Mouse (Mus musculus): ENCODE measurements around the gene Proser1. TPM values are rescaled to one million over a fixed set of nuclear protein-coding genes. Genes with fewer than 3 reads are reported as not detected.

Gene Proser1
- 12.4 and 17.6 TPM in 2 replicates for polyA plus RNA-seq (2014; fragmentation: Nextera tagmentation; extraction: Ambion mirVana)

- peak within 1 kb of the TSS; percentile 93 for H3K9ac ChIP-seq (ENCODE audit: low read depth, low read length)
- ATAC-seq (replicated peaks; ENCODE audit: insufficient number of reproducible peaks, low FRiP score, low TSS enrichment), result peak; percentile 94
- peaks cover 17% of the 10 kb centered on the region for H3K4me1 ChIP-seq (ENCODE audit: control insufficient read depth, insufficient read depth, low read length)
- H3K36me3 ChIP-seq (ENCODE audit: control insufficient read depth, insufficient read depth, low read length), result peaks cover 2% of the 10 kb centered on the region; the same call in 1 of the 2 replicates
- H3K4me3 ChIP-seq (ENCODE audit: low read depth, low read length), result peak within 1 kb of the TSS; percentile 96
- H3K9me3 ChIP-seq (replicated peaks; ENCODE audit: control insufficient read depth, low read length), result no peaks in the 10 kb centered on the region
- peak within 1 kb of the TSS; percentile 66 for H3K4me2 ChIP-seq
- under 1% methylated on average over 52 of the region's 52 CpGs for WGBS (ENCODE audit: insufficient replicate concordance)
- no peaks in the 10 kb centered on the region for H3K27me3 ChIP-seq (ENCODE audit: control insufficient read depth, insufficient read depth, low read length)
- peak within 1 kb of the TSS; percentile 73 for H3K27ac ChIP-seq (ENCODE audit: low read depth, low read length)
These were observed at the start of gene Proser1, which contains the start of gene Nhlrc3 for GRCm38 (mm10) chr3:53463046-53463764. Proser1 (plus strand) TSS chr3:53463666. Nhlrc3 (minus strand) TSS chr3:53463332.

GRCm38 (mm10) chr3:53413959-53414358 lies 49.5 kb upstream of the Proser1 start:
- Histone ChIP-seq H3K4me1 (ENCODE audit: control insufficient read depth, insufficient read depth, low read length) (peaks cover 5% of the 10 kb centered on the region), H3K9ac (ENCODE audit: low read depth, low read length) (no peak overlapping the region), H3K4me3 (ENCODE audit: low read depth, low read length) (no peak overlapping the region), H3K9me3 (replicated peaks; ENCODE audit: control insufficient read depth, low read length) (no peaks in the 10 kb centered on the region), H3K4me2 (no peak overlapping the region), H3K27ac (ENCODE audit: low read depth, low read length) (no peak overlapping the region), H3K36me3 (ENCODE audit: control insufficient read depth, insufficient read depth, low read length) (no peaks in the 10 kb centered on the region), H3K27me3 (ENCODE audit: control insufficient read depth, insufficient read depth, low read length) (no peaks in the 10 kb centered on the region)
- no peak for ATAC-seq (replicated peaks; ENCODE audit: insufficient number of reproducible peaks, low FRiP score, low TSS enrichment)
- 61% methylated on average over 3 of the region's 3 CpGs for WGBS (ENCODE audit: insufficient replicate concordance)

GRCm38 (mm10) chr3:53416036-53416506 lies 47.4 kb upstream of the Proser1 start:
- 0 out of 2 replicates have a peak overlapping the region, but pooled peaks have one; percentile 29 for H3K27ac ChIP-seq (ENCODE audit: low read depth, low read length)
- no peak for ATAC-seq (replicated peaks; ENCODE audit: insufficient number of reproducible peaks, low FRiP score, low TSS enrichment)

GRCm38 (mm10) chr3:53417701-53418100 lies 45.8 kb upstream of the Proser1 start:
- Histone ChIP-seq H3K27me3 (ENCODE audit: control insufficient read depth, insufficient read depth, low read length) (no peaks in the 10 kb centered on the region), H3K9me3 (replicated peaks; ENCODE audit: control insufficient read depth, low read length) (no peaks in the 10 kb centered on the region), H3K36me3 (ENCODE audit: control insufficient read depth, insufficient read depth, low read length) (no peaks in the 10 kb centered on the region), H3K4me3 (ENCODE audit: low read depth, low read length) (no peak overlapping the region), H3K27ac (ENCODE audit: low read depth, low read length) (no peak overlapping the region), H3K9ac (ENCODE audit: low read depth, low read length) (no peak overlapping the region), H3K4me1 (ENCODE audit: control insufficient read depth, insufficient read depth, low read length) (peaks cover 7% of the 10 kb centered on the region), H3K4me2 (no peak overlapping the region)
- ATAC-seq (replicated peaks; ENCODE audit: insufficient number of reproducible peaks, low FRiP score, low TSS enrichment), result no peak
- WGBS (ENCODE audit: insufficient replicate concordance), result 78% methylated on average over 7 of the region's 7 CpGs

More at GRCm38 (mm10) chr3:53416036-53416506, 47.4 kb upstream of the Proser1 start:
- no peaks in the 10 kb centered on the region for H3K27me3 ChIP-seq (ENCODE audit: control insufficient read depth, insufficient read depth, low read length)
- H3K4me2 ChIP-seq, result no peak overlapping the region
- no peak overlapping the region for H3K9ac ChIP-seq (ENCODE audit: low read depth, low read length)
- H3K9me3 ChIP-seq (replicated peaks; ENCODE audit: control insufficient read depth, low read length), result no peaks in the 10 kb centered on the region
- no peaks in the 10 kb centered on the region for H3K36me3 ChIP-seq (ENCODE audit: control insufficient read depth, insufficient read depth, low read length)
- no peak overlapping the region for H3K4me3 ChIP-seq (ENCODE audit: low read depth, low read length)
- peaks cover 5% of the 10 kb centered on the region for H3K4me1 ChIP-seq (ENCODE audit: control insufficient read depth, insufficient read depth, low read length)
- 55% methylated on average over 5 of the region's 5 CpGs for WGBS (ENCODE audit: insufficient replicate concordance)

GRCm38 (mm10) chr3:53421656-53422055 lies 41.8 kb upstream of the Proser1 start:
- H3K4me1 ChIP-seq (ENCODE audit: control insufficient read depth, insufficient read depth, low read length), result peaks cover 4% of the 10 kb centered on the region; the same call in 1 of the 2 replicates
- no peaks in the 10 kb centered on the region for H3K36me3 ChIP-seq (ENCODE audit: control insufficient read depth, insufficient read depth, low read length)
- no peaks in the 10 kb centered on the region for H3K27me3 ChIP-seq (ENCODE audit: control insufficient read depth, insufficient read depth, low read length)
- H3K27ac ChIP-seq (ENCODE audit: low read depth, low read length), result no peak overlapping the region
- no peak overlapping the region for H3K4me3 ChIP-seq (ENCODE audit: low read depth, low read length)
- no peak overlapping the region for H3K9ac ChIP-seq (ENCODE audit: low read depth, low read length)
- H3K9me3 ChIP-seq (replicated peaks; ENCODE audit: control insufficient read depth, low read length), result no peaks in the 10 kb centered on the region
- WGBS (ENCODE audit: insufficient replicate concordance), result 84% methylated on average over 12 of the region's 12 CpGs
- H3K4me2 ChIP-seq, result no peak overlapping the region
- ATAC-seq (replicated peaks; ENCODE audit: insufficient number of reproducible peaks, low FRiP score, low TSS enrichment), result no peak

- ATAC-seq (replicated peaks; ENCODE audit: insufficient number of reproducible peaks, low FRiP score, low TSS enrichment), result no peak
- H3K27me3 ChIP-seq (ENCODE audit: control insufficient read depth, insufficient read depth, low read length), result no peaks in the 10 kb centered on the region
- peaks cover 4% of the 10 kb centered on the region; the same call in 1 of the 2 replicates for H3K4me1 ChIP-seq (ENCODE audit: control insufficient read depth, insufficient read depth, low read length)
- H3K4me3 ChIP-seq (ENCODE audit: low read depth, low read length), result no peak overlapping the region
- no peaks in the 10 kb centered on the region for H3K36me3 ChIP-seq (ENCODE audit: control insufficient read depth, insufficient read depth, low read length)
- 42% methylated on average over 1 of the region's 1 CpGs for WGBS (ENCODE audit: insufficient replicate concordance)
- H3K9ac ChIP-seq (ENCODE audit: low read depth, low read length), result no peak overlapping the region
- H3K4me2 ChIP-seq, result no peak overlapping the region
- no peaks in the 10 kb centered on the region for H3K9me3 ChIP-seq (replicated peaks; ENCODE audit: control insufficient read depth, low read length)
- H3K27ac ChIP-seq (ENCODE audit: low read depth, low read length), result no peak overlapping the region
These were observed 40.8 kb upstream of the Proser1 start for GRCm38 (mm10) chr3:53422691-53423090.

GRCm38 (mm10) chr3:53423576-53423975 lies 39.9 kb upstream of the Proser1 start:
- Histone ChIP-seq H3K36me3 (ENCODE audit: control insufficient read depth, insufficient read depth, low read length) (no peaks in the 10 kb centered on the region), H3K9me3 (replicated peaks; ENCODE audit: control insufficient read depth, low read length) (no peaks in the 10 kb centered on the region), H3K9ac (ENCODE audit: low read depth, low read length) (no peak overlapping the region), H3K27ac (ENCODE audit: low read depth, low read length) (no peak overlapping the region), H3K4me3 (ENCODE audit: low read depth, low read length) (no peak overlapping the region), H3K4me2 (no peak overlapping the region), H3K4me1 (ENCODE audit: control insufficient read depth, insufficient read depth, low read length) (peaks cover 4% of the 10 kb centered on the region; the same call in 1 of the 2 replicates), H3K27me3 (ENCODE audit: control insufficient read depth, insufficient read depth, low read length) (no peaks in the 10 kb centered on the region)
- 55% methylated on average over 4 of the region's 4 CpGs for WGBS (ENCODE audit: insufficient replicate concordance)
- ATAC-seq (replicated peaks; ENCODE audit: insufficient number of reproducible peaks, low FRiP score, low TSS enrichment), result no peak

- Histone ChIP-seq H3K27me3 (ENCODE audit: control insufficient read depth, insufficient read depth, low read length) (no peaks in the 10 kb centered on the region), H3K9me3 (replicated peaks; ENCODE audit: control insufficient read depth, low read length) (no peaks in the 10 kb centered on the region), H3K4me1 (ENCODE audit: control insufficient read depth, insufficient read depth, low read length) (no peaks in the 10 kb centered on the region), H3K4me3 (ENCODE audit: low read depth, low read length) (no peak overlapping the region), H3K36me3 (ENCODE audit: control insufficient read depth, insufficient read depth, low read length) (no peaks in the 10 kb centered on the region), H3K9ac (ENCODE audit: low read depth, low read length) (no peak overlapping the region), H3K4me2 (no peak overlapping the region), H3K27ac (ENCODE audit: low read depth, low read length) (no peak overlapping the region)
- 70% methylated on average over 3 of the region's 3 CpGs for WGBS (ENCODE audit: insufficient replicate concordance)
- ATAC-seq (replicated peaks; ENCODE audit: insufficient number of reproducible peaks, low FRiP score, low TSS enrichment), result no peak
These were observed 28.9 kb upstream of the Proser1 start for GRCm38 (mm10) chr3:53434610-53435009.

Measured in heart, embryonic 11.5 days (tissue).